Mouse (Mus musculus): ENCODE results near the gene 6430571L13Rik. TPM values are rescaled to one million over a fixed set of nuclear protein-coding genes. Genes with fewer than 3 reads are reported as not detected.

Gene 6430571L13Rik
- total RNA-seq, 1 experiment from 2014 or later, result 0.25 TPM

GRCm38 (mm10) chr9:107399491-107399971 is 59.1 kb downstream of the 6430571L13Rik start, which contains the start of gene Cacna2d2:
Gene Cacna2d2, plus strand, starts transcription at chr9:107399612.
- ATAC-seq (replicated peaks in 1 of 2; ENCODE audit: insufficient read depth in 1 of 2, low FRiP score in 2 of 2, low TSS enrichment in 1 of 2, low read depth in 1 of 2, poor library complexity in 2 of 2, severe bottlenecking in 2 of 2), result no peak

DNA sequence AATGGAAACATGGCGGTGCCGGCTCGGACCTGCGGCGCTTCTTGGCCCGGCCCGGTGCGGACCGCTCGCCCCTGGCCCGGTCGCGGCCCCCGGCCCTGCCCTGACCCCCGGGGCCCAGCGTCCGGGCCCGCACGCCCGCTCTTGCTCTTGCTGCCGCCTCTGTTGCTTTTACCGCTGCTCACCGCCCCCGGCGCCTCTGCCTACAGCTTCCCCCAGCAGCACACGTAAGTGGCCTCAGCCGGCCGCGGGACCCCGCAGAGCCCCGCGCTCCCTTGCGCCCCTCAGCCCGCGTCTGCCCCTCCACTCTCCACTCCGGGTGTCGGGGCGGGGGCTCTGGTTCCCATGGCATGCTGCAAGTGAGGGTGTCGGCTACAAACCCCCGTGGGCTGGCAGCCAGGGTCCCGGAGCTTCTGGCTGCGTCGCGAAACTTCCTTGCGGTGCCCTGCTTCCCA is 59.7 kb downstream of the 6430571L13Rik start:
- ATAC-seq (replicated peaks in 1 of 2; ENCODE audit: insufficient read depth in 1 of 2, low FRiP score in 2 of 2, low TSS enrichment in 1 of 2, low read depth in 1 of 2, poor library complexity in 2 of 2, severe bottlenecking in 2 of 2), result no peak

GRCm38 (mm10) chr9:107400666-107401285 is 60.4 kb downstream of the 6430571L13Rik start:
- ATAC-seq (replicated peaks in 1 of 2; ENCODE audit: insufficient read depth in 1 of 2, low FRiP score in 2 of 2, low TSS enrichment in 1 of 2, low read depth in 1 of 2, poor library complexity in 2 of 2, severe bottlenecking in 2 of 2), result no peak

Other genes starting within 250 kb of the 6430571L13Rik start
- 2.6 and 8.9 TPM in 2 replicates for gene Dock3, start 108.7 kb upstream of the 6430571L13Rik start, total RNA-seq (2017)
- gene Mapkapk3, start 50.7 kb upstream of the 6430571L13Rik start, total RNA-seq (2017), result 62.0 and 62.6 TPM in 2 replicates
- gene Cish, start 44.6 kb upstream of the 6430571L13Rik start, total RNA-seq (2017), result 1.4 and 3.5 TPM in 2 replicates
- 11.5 and 37.2 TPM in 2 replicates for gene Hemk1, start 2.3 kb upstream of the 6430571L13Rik start, total RNA-seq (2017)
- 0.19 and 1.8 TPM in 2 replicates for gene Cacna2d2, start 59.0 kb downstream of the 6430571L13Rik start, total RNA-seq (2017)
- 12.6 and 16.2 TPM in 2 replicates for gene Tmem115, start 193.3 kb downstream of the 6430571L13Rik start, total RNA-seq (2017)
- gene Cyb561d2, start 201.6 kb downstream of the 6430571L13Rik start, total RNA-seq (2017), result 15.3 and 19.7 TPM in 2 replicates
- 5.9 and 27.5 TPM in 2 replicates for gene Nprl2, start 201.6 kb downstream of the 6430571L13Rik start, total RNA-seq (2017)
- not detected in 2 replicates for gene Zmynd10, start 206.7 kb downstream of the 6430571L13Rik start, total RNA-seq (2017)
- 36.3 and 47.8 TPM in 2 replicates for gene Rassf1, start 211.0 kb downstream of the 6430571L13Rik start, total RNA-seq (2017)
- 16.2 and 23.7 TPM in 2 replicates for gene Tusc2, start 222.7 kb downstream of the 6430571L13Rik start, total RNA-seq (2017)
- gene Hyal2, start 227.3 kb downstream of the 6430571L13Rik start, total RNA-seq (2017), result 4.0 and 4.2 TPM in 2 replicates
- 4.1 and 5.2 TPM in 2 replicates for gene Hyal1, start 236.3 kb downstream of the 6430571L13Rik start, total RNA-seq (2017)
- 12.2 and 12.7 TPM in 2 replicates for gene Naa80, start 238.3 kb downstream of the 6430571L13Rik start, total RNA-seq (2017)
- 0.35 and 3.9 TPM in 2 replicates for gene Hyal3, start 240.2 kb downstream of the 6430571L13Rik start, total RNA-seq (2017)
- gene Ifrd2, start 247.0 kb downstream of the 6430571L13Rik start, total RNA-seq (2017), result 49.8 and 62.7 TPM in 2 replicates

Measured in hematopoietic stem cell, adult 5-6 weeks (primary cell).